Mouse (Mus musculus): ENCODE measurements at regions not wholly inside any gene's neighbourhood (a gene's known extent, or its start where the extent isn't known, plus 50 kb on each side); places are given as distances from the start of the nearest gene placed in this dataset.
A peak's percentile ranks its signal among the peaks of the same experiment; 100 is the strongest.

DNA sequence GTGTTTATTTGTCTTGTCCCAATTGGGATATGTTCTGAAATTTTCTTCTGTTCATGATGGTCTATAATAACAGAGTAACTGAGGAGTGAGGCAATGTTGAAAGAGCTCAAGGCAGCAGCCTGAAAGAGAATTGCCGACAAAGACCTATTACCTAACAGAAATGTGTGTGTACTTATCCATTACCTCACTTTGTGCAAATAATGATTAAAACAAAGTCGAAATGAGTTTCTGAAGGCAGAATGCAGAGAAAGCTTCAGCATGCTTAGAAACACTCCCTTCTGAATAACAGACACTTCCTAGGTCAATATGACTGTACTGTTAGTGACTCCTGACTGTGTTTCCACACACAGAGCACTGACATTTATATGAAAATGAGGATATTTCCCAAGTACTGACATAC is 63.0 kb downstream of the Kbtbd8 start:
- Histone ChIP-seq H3K27me3 (no peaks in the 10 kb centered on the region), H3K27ac (no peak overlapping the region), H3K4me3 (replicated peaks) (no peak overlapping the region), H3K9me3 (no peaks in the 10 kb centered on the region), H3K9ac (no peak overlapping the region), H3K4me2 (no peak overlapping the region), H3K4me1 (no peaks in the 10 kb centered on the region), H3K36me3 (replicated peaks) (no peaks in the 10 kb centered on the region)
- ATAC-seq (ENCODE audit: low FRiP score) = no peak
- 77% methylated on average over 2 of the region's 2 CpGs for WGBS

DNA sequence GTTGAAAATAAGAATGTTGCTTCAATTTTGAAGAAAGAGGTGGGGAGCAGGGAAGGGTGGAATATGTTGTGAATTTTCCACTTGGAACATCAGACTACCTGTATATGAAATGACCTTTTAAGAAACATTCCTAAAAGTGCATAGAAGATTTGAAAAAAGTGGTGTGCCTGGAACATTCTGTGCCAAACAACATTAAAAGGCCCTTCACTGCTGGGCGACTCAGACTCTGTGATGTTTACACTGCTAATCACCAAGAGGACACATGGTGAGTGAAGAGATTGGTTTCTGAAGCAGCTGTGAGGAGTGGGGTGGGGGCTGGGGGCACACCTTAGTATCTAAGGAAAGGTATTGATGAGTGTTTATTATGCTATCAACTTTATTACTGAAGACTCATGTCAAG is 65.2 kb downstream of the Kbtbd8 start:
- H3K9me3 ChIP-seq = no peaks in the 10 kb centered on the region
- H3K36me3 ChIP-seq (replicated peaks) = no peaks in the 10 kb centered on the region
- no peaks in the 10 kb centered on the region for H3K27me3 ChIP-seq
- no peak overlapping the region for H3K4me3 ChIP-seq (replicated peaks)
- WGBS = 37% methylated on average over 1 of the region's 1 CpGs
- no peak overlapping the region for H3K9ac ChIP-seq
- no peak for ATAC-seq (ENCODE audit: low FRiP score)
- no peak overlapping the region for H3K4me2 ChIP-seq
- H3K4me1 ChIP-seq = no peaks in the 10 kb centered on the region
- H3K27ac ChIP-seq = no peak overlapping the region

DNA sequence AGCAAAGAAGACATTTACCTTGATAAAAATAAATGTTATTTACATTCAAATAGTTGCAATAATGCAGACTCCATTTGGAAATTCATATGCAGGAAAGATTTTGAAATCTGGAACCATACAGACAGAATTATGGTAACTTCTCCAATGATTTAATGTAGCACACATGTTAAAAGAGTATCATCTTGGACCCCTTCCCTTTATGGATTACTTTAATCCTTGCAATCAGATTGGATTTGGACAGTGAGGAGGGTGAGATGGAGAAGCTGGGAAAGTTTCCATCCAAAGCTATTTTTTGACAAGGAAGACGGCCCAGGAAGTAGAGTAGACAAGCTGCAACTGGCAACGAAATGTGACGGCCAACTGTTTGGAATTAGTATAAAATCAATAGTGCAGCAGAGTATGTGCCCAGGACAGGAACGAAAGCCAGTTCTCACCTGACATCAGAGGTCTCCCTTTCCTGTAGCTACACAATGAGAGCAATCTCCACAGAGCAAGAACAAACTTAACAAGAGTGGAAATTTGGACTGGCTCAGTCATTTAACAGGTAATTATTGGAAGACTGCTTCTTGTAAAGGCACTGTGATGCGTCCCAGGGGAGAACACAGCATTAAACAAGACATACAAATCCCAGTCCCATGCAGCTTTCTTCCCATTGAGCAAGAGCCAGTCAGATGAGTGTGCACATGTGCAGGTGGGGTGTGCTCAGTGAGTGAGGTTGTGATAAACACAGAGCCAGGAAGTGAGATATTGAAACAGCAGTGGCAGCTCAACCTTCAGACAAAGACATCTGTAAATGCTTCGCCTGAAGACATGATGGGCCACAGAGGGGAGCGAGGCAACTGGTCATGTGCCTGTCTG is 68.3 kb downstream of the Kbtbd8 start:
- WGBS = 90% methylated on average over 7 of the region's 7 CpGs
- no peak overlapping the region for H3K4me2 ChIP-seq
- no peak overlapping the region for H3K9ac ChIP-seq
- H3K4me3 ChIP-seq (replicated peaks) = no peak overlapping the region
- H3K27ac ChIP-seq = no peak overlapping the region
- H3K27me3 ChIP-seq = no peaks in the 10 kb centered on the region
- no peaks in the 10 kb centered on the region for H3K4me1 ChIP-seq
- ATAC-seq (ENCODE audit: low FRiP score) = no peak
- H3K9me3 ChIP-seq = no peaks in the 10 kb centered on the region
- H3K36me3 ChIP-seq (replicated peaks) = no peaks in the 10 kb centered on the region

- no peak overlapping the region for H3K4me3 ChIP-seq (replicated peaks)
- no peak overlapping the region for H3K4me2 ChIP-seq
- no peaks in the 10 kb centered on the region for H3K36me3 ChIP-seq (replicated peaks)
- no peak overlapping the region for H3K27ac ChIP-seq
- H3K4me1 ChIP-seq = no peaks in the 10 kb centered on the region
- H3K9ac ChIP-seq = no peak overlapping the region
- H3K27me3 ChIP-seq = peaks cover 13% of the 10 kb centered on the region
- ATAC-seq (ENCODE audit: low FRiP score) = no peak
- H3K9me3 ChIP-seq = no peaks in the 10 kb centered on the region
- 79% methylated on average over 2 of the region's 2 CpGs for WGBS
Measured at GRCm38 (mm10) chr6:95196631-95197030, 79.6 kb downstream of the Kbtbd8 start.

GRCm38 (mm10) chr6:95198611-95199010 is 81.6 kb downstream of the Kbtbd8 start:
- Histone ChIP-seq H3K27me3 (peaks cover 14% of the 10 kb centered on the region), H3K36me3 (replicated peaks) (no peaks in the 10 kb centered on the region), H3K9me3 (no peaks in the 10 kb centered on the region), H3K9ac (no peak overlapping the region), H3K4me2 (no peak overlapping the region), H3K4me3 (replicated peaks) (no peak overlapping the region), H3K4me1 (peaks cover 20% of the 10 kb centered on the region), H3K27ac (no peak overlapping the region)
- no peak for ATAC-seq (ENCODE audit: low FRiP score)
- 83% methylated on average over 6 of the region's 6 CpGs for WGBS

DNA sequence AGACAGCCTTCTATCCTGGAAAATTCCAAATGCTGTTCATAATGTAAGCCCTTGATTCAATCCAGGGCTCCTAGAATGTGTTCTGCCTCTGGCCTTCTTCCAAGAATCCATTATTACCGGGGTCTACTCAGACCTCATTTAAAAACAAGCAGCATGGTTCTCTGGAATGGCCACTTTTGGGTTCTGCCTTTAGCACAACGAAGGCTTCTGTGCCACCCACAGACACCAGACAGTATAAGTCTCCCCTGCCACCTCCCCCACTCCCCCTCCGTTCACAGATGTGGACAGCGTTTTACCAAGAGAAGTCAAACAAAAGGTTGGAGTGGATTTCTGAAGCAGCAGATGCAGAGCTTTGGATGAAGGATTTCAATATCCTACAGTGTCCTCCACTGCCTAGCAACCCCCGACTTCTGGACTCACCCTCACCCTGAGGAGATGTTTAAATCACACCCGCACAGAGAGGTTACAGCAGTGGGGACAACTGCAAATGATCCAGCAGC is 85.3 kb downstream of the Kbtbd8 start:
- peak; percentile 85 for ATAC-seq (ENCODE audit: low FRiP score)
- peaks cover 32% of the 10 kb centered on the region for H3K4me1 ChIP-seq
- no peak overlapping the region for H3K4me3 ChIP-seq (replicated peaks)
- H3K9me3 ChIP-seq = no peaks in the 10 kb centered on the region
- H3K4me2 ChIP-seq = peak overlapping the region; percentile 46
- H3K36me3 ChIP-seq (replicated peaks) = no peaks in the 10 kb centered on the region
- H3K27me3 ChIP-seq = peaks cover 27% of the 10 kb centered on the region
- 10% methylated on average over 6 of the region's 6 CpGs for WGBS
- H3K9ac ChIP-seq = no peak overlapping the region
- H3K27ac ChIP-seq = peak overlapping the region; percentile 76

DNA sequence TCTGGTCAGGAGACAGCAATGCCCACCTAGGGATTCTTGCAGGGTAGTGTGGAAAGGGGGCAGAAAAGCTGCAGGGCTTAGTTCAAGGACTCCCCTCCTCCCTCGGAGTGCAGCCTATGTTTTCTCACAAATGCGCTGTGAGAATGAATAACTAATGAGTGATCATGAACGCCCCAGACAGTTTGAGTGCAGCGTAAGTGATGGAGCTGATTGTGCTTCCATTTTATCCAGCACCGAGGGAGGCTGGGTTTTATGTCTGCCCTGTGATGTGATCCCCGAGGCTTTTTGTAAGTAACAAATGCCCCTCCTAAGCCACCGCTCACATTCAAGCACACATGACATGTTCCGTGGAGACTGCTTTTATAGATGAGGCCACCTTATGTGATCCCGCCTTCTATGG is 85.9 kb downstream of the Kbtbd8 start:
- Histone ChIP-seq H3K27ac (peak overlapping the region; percentile 76), H3K36me3 (replicated peaks) (no peaks in the 10 kb centered on the region), H3K9me3 (no peaks in the 10 kb centered on the region), H3K4me3 (replicated peaks) (no peak overlapping the region; the same call in 1 of the 2 replicates), H3K9ac (no peak overlapping the region), H3K4me2 (peak overlapping the region; percentile 46), H3K4me1 (peaks cover 32% of the 10 kb centered on the region), H3K27me3 (peaks cover 26% of the 10 kb centered on the region)
- peak; percentile 84 for ATAC-seq (ENCODE audit: low FRiP score)
- WGBS = 3% methylated on average over 9 of the region's 9 CpGs

DNA sequence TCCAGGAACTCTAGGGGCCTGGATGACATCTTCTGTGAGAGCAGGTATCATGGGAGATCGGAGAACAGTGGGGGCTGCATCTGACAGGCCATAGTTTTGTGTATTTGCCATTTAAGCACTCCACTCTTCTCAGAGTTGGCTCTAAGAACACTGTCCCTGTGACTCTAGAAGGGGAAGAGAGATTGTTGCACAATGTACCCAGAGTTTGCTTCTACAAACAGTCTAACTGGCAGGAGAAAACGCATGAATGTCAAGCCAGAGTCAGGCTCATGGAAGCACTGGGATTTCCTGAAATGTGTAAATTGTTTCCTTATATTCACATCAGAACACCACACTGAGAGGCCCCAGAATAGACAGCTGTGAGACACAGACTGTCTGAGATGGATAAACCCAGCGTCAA is 87.2 kb downstream of the Kbtbd8 start:
- Histone ChIP-seq H3K4me2 (no peak overlapping the region), H3K27me3 (peaks cover 20% of the 10 kb centered on the region), H3K9me3 (no peaks in the 10 kb centered on the region), H3K9ac (no peak overlapping the region), H3K36me3 (replicated peaks) (no peaks in the 10 kb centered on the region), H3K4me1 (peaks cover 32% of the 10 kb centered on the region), H3K27ac (peak overlapping the region; percentile 25; the same call in 1 of the 2 replicates), H3K4me3 (replicated peaks) (no peak overlapping the region)
- 63% methylated on average over 3 of the region's 3 CpGs for WGBS
- ATAC-seq (ENCODE audit: low FRiP score) = no peak

DNA sequence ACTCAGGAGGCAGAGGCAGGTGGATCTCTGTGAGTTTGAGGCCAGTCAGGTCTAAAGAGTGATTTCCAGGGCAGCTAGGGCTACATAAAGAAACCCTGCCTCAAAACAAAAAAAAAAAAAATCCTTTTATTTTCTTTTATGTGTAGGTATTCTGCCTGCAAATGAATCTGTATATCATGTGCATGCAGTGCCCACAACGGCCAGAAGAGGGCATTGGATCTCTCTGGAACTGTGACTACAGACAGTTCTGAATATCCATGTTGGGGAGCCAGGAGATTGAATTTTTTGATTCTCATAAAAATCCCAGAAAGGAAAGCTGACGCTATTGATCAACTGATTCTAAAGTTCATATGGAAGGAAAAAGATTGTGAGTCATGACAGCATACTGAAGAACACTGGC is 90.0 kb downstream of the Kbtbd8 start:
- H3K27ac ChIP-seq = no peak overlapping the region
- H3K4me3 ChIP-seq (replicated peaks) = no peak overlapping the region
- no peaks in the 10 kb centered on the region for H3K9me3 ChIP-seq
- H3K27me3 ChIP-seq = peaks cover 16% of the 10 kb centered on the region
- no peak for ATAC-seq (ENCODE audit: low FRiP score)
- no peak overlapping the region for H3K4me2 ChIP-seq
- WGBS = 39% methylated on average over 2 of the region's 2 CpGs
- H3K9ac ChIP-seq = no peak overlapping the region
- H3K36me3 ChIP-seq (replicated peaks) = no peaks in the 10 kb centered on the region
- H3K4me1 ChIP-seq = peaks cover 28% of the 10 kb centered on the region

- H3K4me2 ChIP-seq = no peak overlapping the region
- H3K27ac ChIP-seq = no peak overlapping the region
- WGBS = 56% methylated on average over 6 of the region's 6 CpGs
- H3K4me3 ChIP-seq (replicated peaks) = no peak overlapping the region
- H3K9ac ChIP-seq = no peak overlapping the region
- H3K4me1 ChIP-seq = no peaks in the 10 kb centered on the region
- H3K9me3 ChIP-seq = no peaks in the 10 kb centered on the region
- no peaks in the 10 kb centered on the region for H3K36me3 ChIP-seq (replicated peaks)
- peaks cover 5% of the 10 kb centered on the region for H3K27me3 ChIP-seq
- ATAC-seq (ENCODE audit: low FRiP score) = 0 out of 2 replicates have a peak, but pooled peaks have one; percentile 27
Measured at GRCm38 (mm10) chr6:95217431-95217830, 100.4 kb downstream of the Kbtbd8 start.

GRCm38 (mm10) chr6:95218830-95219229 is 101.8 kb downstream of the Kbtbd8 start:
- no peaks in the 10 kb centered on the region for H3K36me3 ChIP-seq (replicated peaks)
- H3K4me2 ChIP-seq = no peak overlapping the region
- H3K27ac ChIP-seq = no peak overlapping the region
- WGBS = 75% methylated on average over 3 of the region's 3 CpGs
- no peaks in the 10 kb centered on the region for H3K4me1 ChIP-seq
- H3K9me3 ChIP-seq = no peaks in the 10 kb centered on the region
- peaks cover 5% of the 10 kb centered on the region for H3K27me3 ChIP-seq
- no peak overlapping the region for H3K4me3 ChIP-seq (replicated peaks)
- no peak overlapping the region for H3K9ac ChIP-seq
- no peak for ATAC-seq (ENCODE audit: low FRiP score)

DNA sequence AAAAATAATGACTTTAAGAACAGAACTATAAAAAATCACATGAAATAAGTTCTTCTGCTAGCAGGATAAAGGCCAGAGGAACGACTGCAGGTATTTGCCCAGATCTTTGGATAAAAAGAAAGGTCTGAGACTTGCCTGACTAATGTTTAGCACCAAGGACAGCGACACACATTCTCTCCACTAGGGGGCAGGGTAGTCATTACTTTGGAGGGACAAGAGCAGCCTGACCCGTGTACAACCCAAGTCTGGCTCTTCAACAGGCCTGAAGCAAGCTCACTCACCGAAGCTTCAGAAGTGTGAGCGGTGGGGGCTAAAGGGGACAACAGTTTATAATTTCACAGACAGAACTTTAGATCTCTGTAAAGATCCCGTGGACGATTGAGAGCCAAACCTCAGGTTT is 98.4 kb upstream of the Gm10234 start:
- 29% methylated on average over 7 of the region's 7 CpGs for WGBS
- peak; percentile 67; the same call in 1 of the 2 replicates for ATAC-seq (ENCODE audit: low FRiP score)

DNA sequence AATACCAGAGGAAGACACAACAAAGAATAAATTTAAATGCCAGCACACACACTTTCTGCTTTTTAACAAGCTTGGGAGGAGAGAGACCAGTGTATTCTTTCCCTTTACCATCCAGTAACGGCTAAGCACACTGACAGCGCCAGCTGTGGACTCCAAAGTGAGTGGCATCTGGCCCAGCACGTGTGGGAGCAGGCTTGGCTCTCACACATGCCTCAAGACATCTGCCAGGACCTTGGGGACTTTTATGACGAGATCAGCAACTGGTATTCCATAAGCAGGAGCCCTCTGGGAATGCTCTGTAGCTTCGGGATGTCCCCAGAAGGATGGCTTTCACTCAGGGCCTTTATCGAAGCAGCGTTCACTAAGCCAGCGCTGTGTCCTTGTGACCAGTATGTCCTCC is 92.0 kb upstream of the Gm10234 start:
- H3K27ac ChIP-seq = no peak overlapping the region
- WGBS = 79% methylated on average over 8 of the region's 8 CpGs

More for the DNA sequence above, 98.4 kb upstream of the Gm10234 start:
- no peaks in the 10 kb centered on the region for H3K4me1 ChIP-seq
- H3K27ac ChIP-seq = no peak overlapping the region
- H3K4me2 ChIP-seq = no peak overlapping the region
- no peaks in the 10 kb centered on the region for H3K36me3 ChIP-seq (replicated peaks)
- H3K9ac ChIP-seq = no peak overlapping the region
- H3K4me3 ChIP-seq (replicated peaks) = no peak overlapping the region
- H3K9me3 ChIP-seq = no peaks in the 10 kb centered on the region
- peaks cover 5% of the 10 kb centered on the region; the same call in 1 of the 2 replicates for H3K27me3 ChIP-seq

More for the DNA sequence above, 92.0 kb upstream of the Gm10234 start:
- Histone ChIP-seq H3K4me2 (no peak overlapping the region), H3K9me3 (no peaks in the 10 kb centered on the region), H3K27me3 (peaks cover 5% of the 10 kb centered on the region; the same call in 1 of the 2 replicates), H3K4me1 (no peaks in the 10 kb centered on the region), H3K36me3 (replicated peaks) (no peaks in the 10 kb centered on the region), H3K4me3 (replicated peaks) (no peak overlapping the region), H3K9ac (no peak overlapping the region)
- ATAC-seq (ENCODE audit: low FRiP score) = no peak
